Mouse (Mus musculus): ENCODE data around the gene Sema6b. TPM values are rescaled to one million over a fixed set of nuclear protein-coding genes. Genes with fewer than 3 reads are reported as not detected.

The Sema6b gene
- polyA plus RNA-seq, 1 experiment from 2014 or later: 12.7 TPM

DNA sequence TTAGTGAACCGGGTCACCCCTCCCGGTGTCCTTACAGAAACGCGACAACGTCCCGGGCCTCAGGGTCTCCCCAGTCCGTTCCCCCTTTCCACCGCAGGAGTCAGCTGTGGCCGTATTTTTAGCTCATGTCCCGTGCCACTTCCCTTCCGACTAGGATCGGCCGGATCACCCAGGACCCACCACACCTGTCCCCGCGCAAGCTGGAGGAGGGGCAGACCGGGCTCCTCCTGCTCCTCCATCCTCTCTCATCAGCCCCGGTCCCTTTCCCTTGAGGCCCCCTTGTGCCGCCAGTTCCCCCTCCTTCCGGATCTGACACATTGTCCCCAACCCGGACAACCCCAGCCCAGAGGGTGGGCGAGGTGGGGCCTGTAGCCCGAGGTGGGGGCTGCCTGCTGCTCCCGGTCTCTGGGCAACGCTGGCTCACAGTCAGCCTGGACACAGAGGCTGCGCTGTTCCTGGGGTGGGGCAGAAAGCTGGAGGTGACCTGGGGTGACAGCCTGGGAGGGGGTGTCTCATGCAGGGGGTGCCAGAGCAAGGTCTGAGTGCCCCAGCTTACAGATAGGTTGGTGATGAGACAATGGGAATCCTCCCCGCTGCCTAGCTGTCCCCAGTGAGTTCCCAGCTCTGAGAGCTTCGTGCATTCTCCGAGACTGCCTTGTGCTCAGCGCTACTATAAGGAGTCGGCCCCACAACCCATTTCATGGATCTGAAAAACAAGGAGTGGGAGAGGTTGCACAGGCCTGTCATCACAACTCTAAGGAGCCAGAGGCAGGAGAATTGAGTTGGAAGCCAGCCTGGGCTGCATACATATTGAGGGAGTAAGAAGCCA, 8.9 kb upstream of the Sema6b start:
- Histone ChIP-seq H3K36me3 (ENCODE audit: control insufficient read depth, insufficient read depth, low read length) (no peaks in the 10 kb centered on the region), H3K4me1 (ENCODE audit: control insufficient read depth, insufficient read depth, low read depth, low read length) (peaks cover 7% of the 10 kb centered on the region), H3K27me3 (replicated peaks; ENCODE audit: control insufficient read depth, insufficient read depth, low read length) (peaks cover 4% of the 10 kb centered on the region; the same call in 1 of the 2 replicates), H3K9ac (ENCODE audit: low read depth, low read length) (peak overlapping the region; percentile 77), H3K9me3 (ENCODE audit: control insufficient read depth, low read length) (no peaks in the 10 kb centered on the region), H3K4me3 (ENCODE audit: low read length) (peak overlapping the region; percentile 43), H3K4me2 (ENCODE audit: low read length) (peak overlapping the region; percentile 91), H3K27ac (ENCODE audit: low read depth, low read length) (no peak overlapping the region)
- under 1% methylated on average over 23 of the region's 30 CpGs for WGBS
- ATAC-seq: peak; percentile 75

- no peak; the same call in 1 of the 2 replicates for ATAC-seq
- Histone ChIP-seq H3K4me1 (ENCODE audit: control insufficient read depth, insufficient read depth, low read depth, low read length) (peaks cover 7% of the 10 kb centered on the region), H3K9ac (ENCODE audit: low read depth, low read length) (peak overlapping the region; percentile 77), H3K36me3 (ENCODE audit: control insufficient read depth, insufficient read depth, low read length) (no peaks in the 10 kb centered on the region), H3K4me2 (ENCODE audit: low read length) (peak overlapping the region; percentile 91), H3K27me3 (replicated peaks; ENCODE audit: control insufficient read depth, insufficient read depth, low read length) (peaks cover 4% of the 10 kb centered on the region; the same call in 1 of the 2 replicates), H3K9me3 (ENCODE audit: control insufficient read depth, low read length) (no peaks in the 10 kb centered on the region), H3K4me3 (ENCODE audit: low read length) (peak overlapping the region; percentile 43), H3K27ac (ENCODE audit: low read depth, low read length) (no peak overlapping the region)
- WGBS: 22% methylated on average over 9 of the region's 9 CpGs
Observed at GRCm38 (mm10) chr17:56148280-56148679, 8.1 kb upstream of the Sema6b start.

- Histone ChIP-seq H3K4me3 (ENCODE audit: low read length) (no peak overlapping the region), H3K27ac (ENCODE audit: low read depth, low read length) (no peak overlapping the region), H3K36me3 (ENCODE audit: control insufficient read depth, insufficient read depth, low read length) (no peaks in the 10 kb centered on the region), H3K4me2 (ENCODE audit: low read length) (no peak overlapping the region), H3K9ac (ENCODE audit: low read depth, low read length) (no peak overlapping the region), H3K4me1 (ENCODE audit: control insufficient read depth, insufficient read depth, low read depth, low read length) (peaks cover 8% of the 10 kb centered on the region), H3K27me3 (replicated peaks; ENCODE audit: control insufficient read depth, insufficient read depth, low read length) (peaks cover 4% of the 10 kb centered on the region; the same call in 1 of the 2 replicates), H3K9me3 (ENCODE audit: control insufficient read depth, low read length) (no peaks in the 10 kb centered on the region)
- ATAC-seq: no peak
- 79% methylated on average over 12 of the region's 12 CpGs for WGBS
Observed at GRCm38 (mm10) chr17:56147420-56147819, 7.3 kb upstream of the Sema6b start.

DNA sequence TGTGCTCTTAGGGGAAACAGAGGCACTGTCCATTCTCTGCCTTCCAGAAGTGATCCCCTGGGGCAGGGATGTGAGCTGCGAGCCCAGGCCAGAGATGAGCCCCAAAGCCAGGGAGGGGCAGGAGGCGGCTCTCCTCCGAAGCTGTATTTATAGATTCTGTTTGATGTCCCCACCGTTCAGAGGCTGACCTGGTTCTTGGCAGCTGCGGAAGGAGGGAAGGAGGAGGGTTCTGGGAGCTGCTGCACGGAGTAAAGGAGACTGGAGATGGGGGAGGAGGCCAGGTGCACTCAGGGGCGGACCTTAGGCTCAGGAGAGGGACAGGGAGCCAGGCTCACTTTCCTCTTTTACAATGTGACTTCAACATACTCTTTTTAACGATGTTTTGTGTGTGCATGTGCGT, 6.0 kb upstream of the Sema6b start:
- H3K4me1 ChIP-seq (ENCODE audit: control insufficient read depth, insufficient read depth, low read depth, low read length): peaks cover 17% of the 10 kb centered on the region
- no peak overlapping the region for H3K27ac ChIP-seq (ENCODE audit: low read depth, low read length)
- no peaks in the 10 kb centered on the region for H3K9me3 ChIP-seq (ENCODE audit: control insufficient read depth, low read length)
- no peak overlapping the region for H3K4me3 ChIP-seq (ENCODE audit: low read length)
- 22% methylated on average over 9 of the region's 9 CpGs for WGBS
- H3K4me2 ChIP-seq (ENCODE audit: low read length): no peak overlapping the region
- no peak overlapping the region for H3K9ac ChIP-seq (ENCODE audit: low read depth, low read length)
- peaks cover 4% of the 10 kb centered on the region; the same call in 1 of the 2 replicates for H3K27me3 ChIP-seq (replicated peaks; ENCODE audit: control insufficient read depth, insufficient read depth, low read length)
- no peak for ATAC-seq
- no peaks in the 10 kb centered on the region for H3K36me3 ChIP-seq (ENCODE audit: control insufficient read depth, insufficient read depth, low read length)

DNA sequence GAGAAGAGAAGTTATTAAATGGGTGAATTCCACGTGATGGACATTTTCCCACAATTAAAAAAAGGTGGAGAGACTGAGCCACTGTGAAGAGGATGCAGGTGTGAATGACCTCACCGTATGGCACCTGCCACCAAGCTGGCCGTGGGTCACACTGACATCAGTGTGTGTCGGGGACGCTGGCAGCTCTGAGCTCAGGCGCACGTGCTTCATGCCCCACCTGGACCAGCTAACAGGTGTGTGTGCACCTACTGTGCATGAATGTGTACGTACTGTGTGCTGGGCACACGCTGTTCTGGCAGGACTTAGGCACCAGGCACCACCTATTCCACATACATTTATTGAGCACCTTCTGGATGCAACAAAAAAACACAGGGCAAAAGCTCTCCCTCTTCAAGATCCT, 4.4 kb upstream of the Sema6b start:
- no peak for ATAC-seq
- Histone ChIP-seq H3K9me3 (ENCODE audit: control insufficient read depth, low read length) (no peaks in the 10 kb centered on the region), H3K27ac (ENCODE audit: low read depth, low read length) (no peak overlapping the region), H3K4me3 (ENCODE audit: low read length) (no peak overlapping the region), H3K27me3 (replicated peaks; ENCODE audit: control insufficient read depth, insufficient read depth, low read length) (0 out of 2 replicates have a peak, but pooled peaks cover 2% of the 10 kb centered on the region), H3K9ac (ENCODE audit: low read depth, low read length) (no peak overlapping the region), H3K4me1 (ENCODE audit: control insufficient read depth, insufficient read depth, low read depth, low read length) (peaks cover 21% of the 10 kb centered on the region), H3K4me2 (ENCODE audit: low read length) (no peak overlapping the region), H3K36me3 (ENCODE audit: control insufficient read depth, insufficient read depth, low read length) (no peaks in the 10 kb centered on the region)
- 73% methylated on average over 9 of the region's 9 CpGs for WGBS

DNA sequence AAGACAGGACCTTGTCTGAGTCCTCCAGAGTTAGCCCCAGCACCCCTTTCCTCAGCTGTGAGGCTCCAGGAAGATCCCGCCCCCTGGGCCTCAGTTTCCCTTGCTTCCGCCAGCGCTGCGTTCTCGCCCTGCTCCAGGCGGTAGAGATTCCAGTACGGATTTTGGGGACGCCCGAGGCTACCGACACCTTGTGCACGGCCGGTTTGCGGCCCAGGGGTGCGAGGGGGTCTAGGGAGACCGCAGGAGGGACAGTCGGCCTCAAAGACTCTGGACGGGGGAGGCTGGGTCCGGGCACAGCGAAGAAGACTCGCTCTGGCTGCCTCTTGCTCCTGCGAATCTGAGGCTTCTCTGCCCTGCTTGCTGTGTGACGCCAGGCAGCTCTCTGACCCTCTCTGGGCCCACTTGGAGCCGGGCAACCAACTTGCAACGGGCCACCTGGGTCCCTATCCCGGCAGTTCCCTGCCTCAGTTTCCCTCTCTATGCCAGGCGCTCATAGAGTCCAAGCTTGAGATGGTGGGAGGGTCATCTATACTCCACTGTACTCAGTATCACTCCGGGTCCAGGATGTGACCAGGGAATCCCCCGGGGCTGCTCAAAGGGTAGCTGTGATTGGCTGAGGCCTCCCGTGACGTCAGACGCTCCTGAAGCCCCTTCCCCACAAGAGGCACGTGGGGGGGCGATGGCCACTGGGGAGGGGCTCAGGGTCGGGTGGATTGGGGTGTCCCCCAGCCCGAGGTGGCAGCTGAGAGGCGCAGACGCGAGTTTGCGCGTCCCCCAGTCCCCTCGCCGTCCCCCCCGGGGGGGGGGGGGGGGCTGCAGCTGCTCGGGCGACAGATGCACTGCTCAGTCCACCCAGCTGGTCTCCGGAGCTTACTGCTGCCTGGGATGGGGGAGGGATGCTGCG, 1.8 kb upstream of the Sema6b start:
- Histone ChIP-seq H3K27ac (ENCODE audit: low read depth, low read length) (peak overlapping the region; percentile 6; the same call in 1 of the 2 replicates), H3K4me2 (ENCODE audit: low read length) (peak overlapping the region; percentile 59), H3K4me3 (ENCODE audit: low read length) (peak overlapping the region; percentile 45), H3K4me1 (ENCODE audit: control insufficient read depth, insufficient read depth, low read depth, low read length) (peaks cover 33% of the 10 kb centered on the region), H3K36me3 (ENCODE audit: control insufficient read depth, insufficient read depth, low read length) (no peaks in the 10 kb centered on the region), H3K9ac (ENCODE audit: low read depth, low read length) (peak overlapping the region; percentile 63), H3K9me3 (ENCODE audit: control insufficient read depth, low read length) (no peaks in the 10 kb centered on the region), H3K27me3 (replicated peaks; ENCODE audit: control insufficient read depth, insufficient read depth, low read length) (no peaks in the 10 kb centered on the region)
- ATAC-seq: peak; percentile 47
- WGBS: under 1% methylated on average over 36 of the region's 47 CpGs

DNA sequence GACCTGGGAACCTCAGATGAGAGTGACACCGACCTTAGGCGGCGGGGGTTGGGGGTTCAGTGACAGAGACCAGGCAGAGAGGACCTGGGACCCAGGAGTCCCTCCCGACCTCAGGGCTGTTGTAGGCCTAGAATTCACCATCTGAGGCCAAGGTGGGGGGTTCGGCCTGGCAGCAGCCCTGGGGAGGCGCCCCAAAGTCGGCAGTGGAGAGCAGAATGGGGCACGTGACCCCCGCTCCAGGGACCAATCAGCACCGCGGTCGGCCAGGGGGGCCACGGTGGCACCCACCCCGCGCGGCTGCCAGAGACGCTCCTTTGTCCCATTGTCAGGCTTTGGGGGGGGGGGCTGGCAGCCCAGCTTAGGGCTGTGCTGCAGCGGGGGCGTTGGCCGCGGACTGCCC, 788 bp downstream of the Sema6b start:
- Histone ChIP-seq H3K4me2 (ENCODE audit: low read length) (peak overlapping the region; percentile 82), H3K4me3 (ENCODE audit: low read length) (peak overlapping the region; percentile 94), H3K27me3 (replicated peaks; ENCODE audit: control insufficient read depth, insufficient read depth, low read length) (no peaks in the 10 kb centered on the region), H3K9me3 (ENCODE audit: control insufficient read depth, low read length) (no peaks in the 10 kb centered on the region), H3K27ac (ENCODE audit: low read depth, low read length) (peak overlapping the region; percentile 83), H3K9ac (ENCODE audit: low read depth, low read length) (peak overlapping the region; percentile 90), H3K36me3 (ENCODE audit: control insufficient read depth, insufficient read depth, low read length) (no peaks in the 10 kb centered on the region), H3K4me1 (ENCODE audit: control insufficient read depth, insufficient read depth, low read depth, low read length) (peaks cover 37% of the 10 kb centered on the region)
- ATAC-seq: peak; percentile 22
- WGBS: 9% methylated on average over 13 of the region's 21 CpGs

DNA sequence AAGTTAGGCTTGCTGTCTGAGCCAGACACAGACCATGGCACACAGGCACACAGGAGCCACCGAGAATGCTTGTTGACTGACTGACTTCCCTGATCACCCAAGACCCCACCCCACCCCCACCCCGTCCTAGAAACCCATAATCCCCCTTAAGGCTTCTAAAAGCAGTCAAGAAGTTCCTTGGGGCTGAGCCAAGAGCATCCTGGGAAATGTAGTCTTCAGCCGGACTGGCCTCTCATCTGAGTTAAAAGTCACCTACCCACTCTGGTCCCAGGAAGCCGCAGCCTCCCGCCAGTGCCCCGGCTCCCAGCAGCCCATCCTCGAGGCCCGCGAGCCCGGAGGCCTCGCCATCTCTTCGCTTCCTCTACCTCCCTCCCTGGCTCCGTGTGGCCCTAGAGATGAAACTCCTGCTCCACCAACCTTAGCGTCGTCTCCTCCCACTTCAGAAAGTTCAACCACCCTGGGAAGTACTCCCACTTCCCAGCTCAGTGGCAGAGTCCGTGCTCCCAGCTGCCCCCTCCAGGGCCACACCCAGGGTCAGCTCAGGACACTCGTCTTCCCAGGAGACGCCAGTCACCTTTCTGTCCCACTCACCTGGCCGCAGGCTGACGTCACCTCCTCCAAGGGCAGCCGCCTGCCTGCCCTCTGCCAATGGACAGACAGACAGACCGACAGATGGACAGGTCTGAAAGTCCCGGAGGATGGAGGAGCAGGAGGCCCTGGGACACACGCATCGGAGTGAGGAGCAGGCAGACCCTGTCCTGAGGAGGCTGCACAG, 2.1 kb downstream of the Sema6b start:
- H3K9me3 ChIP-seq (ENCODE audit: control insufficient read depth, low read length): no peaks in the 10 kb centered on the region
- H3K9ac ChIP-seq (ENCODE audit: low read depth, low read length): peak overlapping the region; percentile 90
- peak overlapping the region; percentile 94 for H3K4me3 ChIP-seq (ENCODE audit: low read length)
- H3K36me3 ChIP-seq (ENCODE audit: control insufficient read depth, insufficient read depth, low read length): no peaks in the 10 kb centered on the region
- no peak overlapping the region for H3K27ac ChIP-seq (ENCODE audit: low read depth, low read length)
- H3K27me3 ChIP-seq (replicated peaks; ENCODE audit: control insufficient read depth, insufficient read depth, low read length): no peaks in the 10 kb centered on the region
- H3K4me2 ChIP-seq (ENCODE audit: low read length): peak overlapping the region; percentile 82
- peaks cover 41% of the 10 kb centered on the region for H3K4me1 ChIP-seq (ENCODE audit: control insufficient read depth, insufficient read depth, low read depth, low read length)
- 19% methylated on average over 24 of the region's 25 CpGs for WGBS
- no peak for ATAC-seq

Measured in hindbrain, embryonic 16.5 days (tissue).